Mouse (Mus musculus) kidney, embryonic 16.5 days (tissue): ENCODE data around the gene Csrp3. TPM values are rescaled to one million over a fixed set of nuclear protein-coding genes. Genes with fewer than 3 reads are reported as not detected.

Experiments used
- ATAC-seq: fragments of 200-750 bp; cut with Nextera tagmentation; 2 replicates; pipeline ENCODE4 v1.8.0; 2017; ENCODE audit warnings: moderate TSS enrichment; ENCODE audit not compliant: low FRiP score, low TSS enrichment
- H3K27ac ChIP-seq: fragments of 300-500 bp; sonication (generic); 2 replicates; pipeline ENCODE4 v1.5.1; 2014; ENCODE audit warnings: low read length
- H3K27me3 ChIP-seq: fragments of 300-500 bp; sonication (generic); 2 replicates; pipeline ENCODE4 v1.6.1; 2014; ENCODE audit warnings: low read length, control low read depth, mixed read lengths; ENCODE audit not compliant: insufficient read depth
- H3K36me3 ChIP-seq: fragments of 300-500 bp; sonication (generic); 2 replicates; pipeline ENCODE4 v1.6.1; 2014; ENCODE audit warnings: low read length, control low read depth, mixed read lengths; ENCODE audit not compliant: insufficient read depth
- H3K4me1 ChIP-seq: fragments of 300-500 bp; sonication (generic); 2 replicates; pipeline ENCODE4 v1.6.1; 2014; ENCODE audit warnings: low read length, control low read depth, mixed read lengths; ENCODE audit not compliant: insufficient read depth
- H3K4me2 ChIP-seq: fragments of 300-500 bp; sonication (generic); replicated peaks from 2 replicates; pipeline ENCODE4 v1.6.1; 2014; ENCODE audit warnings: low read depth, low read length
- H3K4me3 ChIP-seq: fragments of 300-500 bp; sonication (generic); 2 replicates; pipeline ENCODE4 v1.5.1; 2014; ENCODE audit warnings: mild to moderate bottlenecking, low read length
- H3K9ac ChIP-seq: fragments of 300-500 bp; sonication (generic); replicated peaks from 2 replicates; pipeline ENCODE4 v1.6.1; 2014; ENCODE audit warnings: low read length
- H3K9me3 ChIP-seq: fragments of 300-500 bp; sonication (generic); 2 replicates; pipeline ENCODE4 v1.6.1; 2016; ENCODE audit warnings: low read length, control low read depth
- WGBS: fragments of 180-500 bp; shearing (Covaris S2); extraction: QIAGEN DNeasy Blood & Tissue Kit; methylation state at CpG from one replicate; pipeline ENCODE4 v1.1.7; 2014; 5-methylcytosine and 5-hydroxymethylcytosine counted together
- polyA plus RNA-seq: library from polyadenylated mRNA; unstranded; fragments of >200 nt; fragmentation: Nextera tagmentation; extraction: Ambion mirVana; gene quantifications from 2 replicates; pipeline ENCODE4 v1.2.1, GENCODE M21; 2015

Csrp3 gene
- polyA plus RNA-seq, 1 experiment from 2014 or later, result 4.2 TPM

GRCm38 (mm10) chr7:48812358-48812757, 35.5 kb downstream of the Csrp3 start:
- ATAC-seq, result no peak
- peaks cover 14% of the 10 kb centered on the region; the same call in 1 of the 2 replicates for H3K36me3 ChIP-seq

GRCm38 (mm10) chr7:48810652-48811051, 37.2 kb downstream of the Csrp3 start:
- 100% methylated on average over 1 of the region's 1 CpGs for WGBS
- Histone ChIP-seq H3K36me3 (peaks cover 24% of the 10 kb centered on the region), H3K4me3 (no peak overlapping the region), H3K27me3 (no peaks in the 10 kb centered on the region), H3K4me2 (no peak overlapping the region), H3K9me3 (no peaks in the 10 kb centered on the region), H3K4me1 (no peaks in the 10 kb centered on the region), H3K9ac (no peak overlapping the region), H3K27ac (no peak overlapping the region)
- ATAC-seq, result no peak

More at GRCm38 (mm10) chr7:48812358-48812757, 35.5 kb downstream of the Csrp3 start:
- no peaks in the 10 kb centered on the region for H3K9me3 ChIP-seq
- no peak overlapping the region for H3K9ac ChIP-seq
- H3K4me1 ChIP-seq, result no peaks in the 10 kb centered on the region
- H3K27me3 ChIP-seq, result no peaks in the 10 kb centered on the region
- no peak overlapping the region for H3K27ac ChIP-seq
- no peak overlapping the region for H3K4me3 ChIP-seq
- no peak overlapping the region for H3K4me2 ChIP-seq

- H3K4me1 ChIP-seq, result no peaks in the 10 kb centered on the region
Measured at GRCm38 (mm10) chr7:48806587-48806986, 41.2 kb downstream of the Csrp3 start.

GRCm38 (mm10) chr7:48803381-48803780, 44.5 kb downstream of the Csrp3 start:
- Histone ChIP-seq H3K4me3 (no peak overlapping the region), H3K36me3 (peaks cover 39% of the 10 kb centered on the region)

More at GRCm38 (mm10) chr7:48806587-48806986, 41.2 kb downstream of the Csrp3 start:
- 84% methylated on average over 4 of the region's 4 CpGs for WGBS
- H3K4me2 ChIP-seq, result no peak overlapping the region
- no peaks in the 10 kb centered on the region for H3K9me3 ChIP-seq
- H3K9ac ChIP-seq, result no peak overlapping the region
- H3K27me3 ChIP-seq, result no peaks in the 10 kb centered on the region
- no peak for ATAC-seq
- H3K4me3 ChIP-seq, result no peak overlapping the region
- H3K27ac ChIP-seq, result no peak overlapping the region
- peaks cover 41% of the 10 kb centered on the region for H3K36me3 ChIP-seq

GRCm38 (mm10) chr7:48795130-48795529, 52.7 kb downstream of the Csrp3 start:
- no peaks in the 10 kb centered on the region for H3K9me3 ChIP-seq
- H3K27ac ChIP-seq, result no peak overlapping the region
- H3K27me3 ChIP-seq, result no peaks in the 10 kb centered on the region
- no peak overlapping the region for H3K4me3 ChIP-seq
- 91% methylated on average over 3 of the region's 3 CpGs for WGBS
- H3K4me1 ChIP-seq, result peaks cover 19% of the 10 kb centered on the region
- H3K9ac ChIP-seq, result no peak overlapping the region
- ATAC-seq, result no peak
- no peak overlapping the region for H3K4me2 ChIP-seq
- H3K36me3 ChIP-seq, result peaks cover 8% of the 10 kb centered on the region; the same call in 1 of the 2 replicates

More at GRCm38 (mm10) chr7:48803381-48803780, 44.5 kb downstream of the Csrp3 start:
- ATAC-seq, result no peak
- WGBS, result 82% methylated on average over 7 of the region's 7 CpGs
- H3K27ac ChIP-seq, result no peak overlapping the region
- no peaks in the 10 kb centered on the region for H3K4me1 ChIP-seq
- H3K9ac ChIP-seq, result no peak overlapping the region
- H3K4me2 ChIP-seq, result no peak overlapping the region
- H3K9me3 ChIP-seq, result no peaks in the 10 kb centered on the region
- no peaks in the 10 kb centered on the region for H3K27me3 ChIP-seq

GRCm38 (mm10) chr7:48791412-48791811, 56.4 kb downstream of the Csrp3 start:
- no peak for ATAC-seq
- H3K9me3 ChIP-seq, result no peaks in the 10 kb centered on the region
- WGBS, result 79% methylated on average over 3 of the region's 3 CpGs
- H3K4me2 ChIP-seq, result no peak overlapping the region
- H3K4me3 ChIP-seq, result no peak overlapping the region
- H3K27ac ChIP-seq, result no peak overlapping the region
- H3K9ac ChIP-seq, result no peak overlapping the region
- H3K36me3 ChIP-seq, result no peaks in the 10 kb centered on the region
- peaks cover 25% of the 10 kb centered on the region for H3K4me1 ChIP-seq
- H3K27me3 ChIP-seq, result no peaks in the 10 kb centered on the region

GRCm38 (mm10) chr7:48790117-48790516, 57.7 kb downstream of the Csrp3 start:
- ATAC-seq, result no peak
- Histone ChIP-seq H3K27ac (no peak overlapping the region), H3K4me2 (peak overlapping the region; percentile 87), H3K4me3 (peak overlapping the region; percentile 16), H3K9me3 (no peaks in the 10 kb centered on the region), H3K27me3 (no peaks in the 10 kb centered on the region), H3K9ac (no peak overlapping the region), H3K36me3 (no peaks in the 10 kb centered on the region), H3K4me1 (peaks cover 25% of the 10 kb centered on the region)
- WGBS, result 39% methylated on average over 4 of the region's 4 CpGs

- peak within 1 kb of the TSS; percentile 86 for H3K27ac ChIP-seq
- H3K9ac ChIP-seq, result peak within 1 kb of the TSS; percentile 78
- H3K36me3 ChIP-seq, result no peaks in the 10 kb centered on the region
- H3K27me3 ChIP-seq, result no peaks in the 10 kb centered on the region
- under 1% methylated on average over 56 of the region's 57 CpGs for WGBS
- peak within 1 kb of the TSS; percentile 75 for H3K4me3 ChIP-seq
- ATAC-seq, result peak; percentile 99
- H3K4me2 ChIP-seq, result peak within 1 kb of the TSS; percentile 87
- no peaks in the 10 kb centered on the region for H3K9me3 ChIP-seq
- H3K4me1 ChIP-seq, result peaks cover 19% of the 10 kb centered on the region
Measured at GRCm38 (mm10) chr7:48788851-48789572, 58.8 kb downstream of the Csrp3 start, which contains the start of gene Zdhhc13. Gene Zdhhc13, plus strand, starts transcription at chr7:48789003.

GRCm38 (mm10) chr7:48788348-48788747, 59.5 kb downstream of the Csrp3 start:
- Histone ChIP-seq H3K27ac (no peak overlapping the region), H3K4me2 (peak overlapping the region; percentile 87), H3K36me3 (no peaks in the 10 kb centered on the region), H3K4me1 (peaks cover 19% of the 10 kb centered on the region), H3K9ac (no peak overlapping the region), H3K4me3 (peak overlapping the region; percentile 75), H3K27me3 (no peaks in the 10 kb centered on the region), H3K9me3 (no peaks in the 10 kb centered on the region)
- 73% methylated on average over 3 of the region's 3 CpGs for WGBS
- ATAC-seq, result peak; percentile 1; the same call in 1 of the 2 replicates

- no peak for ATAC-seq
- peaks cover 4% of the 10 kb centered on the region for H3K4me1 ChIP-seq
- H3K4me3 ChIP-seq, result no peak overlapping the region
- no peak overlapping the region for H3K4me2 ChIP-seq
- no peaks in the 10 kb centered on the region for H3K36me3 ChIP-seq
- H3K9me3 ChIP-seq, result no peaks in the 10 kb centered on the region
- no peaks in the 10 kb centered on the region for H3K27me3 ChIP-seq
- no peak overlapping the region for H3K9ac ChIP-seq
- H3K27ac ChIP-seq, result no peak overlapping the region
- 74% methylated on average over 11 of the region's 11 CpGs for WGBS
Measured at GRCm38 (mm10) chr7:48784773-48785523, 62.9 kb downstream of the Csrp3 start.
